Mouse (Mus musculus) embryonic facial prominence, embryonic 14.5 days (tissue): ENCODE measurements around the gene Wdr18. TPM values are rescaled to one million over a fixed set of nuclear protein-coding genes. Genes with fewer than 3 reads are reported as not detected.

Source experiments
- ATAC-seq: fragments of 200-750 bp; cut with Nextera tagmentation; 2 replicates; pipeline ENCODE4 v1.8.0; 2017; ENCODE audit warnings: low read depth, moderate number of reproducible peaks, moderate TSS enrichment
- DNase-seq: peaks from one replicate; pipeline ENCODE4 v3.0.0-alpha.2; 2015; ENCODE audit warnings: low spot score
- H3K27ac ChIP-seq: fragments of 300-500 bp; sonication (generic); replicated peaks from 2 replicates; pipeline ENCODE4 v1.5.1; 2014; ENCODE audit warnings: low read depth, mild to moderate bottlenecking, low read length, moderate library complexity
- H3K27me3 ChIP-seq: fragments of 300-500 bp; sonication (generic); replicated peaks from 2 replicates; pipeline ENCODE4 v1.6.1; 2014; ENCODE audit warnings: low read length; ENCODE audit not compliant: control insufficient read depth, insufficient read depth
- H3K36me3 ChIP-seq: fragments of 300-500 bp; sonication (generic); 2 replicates; pipeline ENCODE4 v1.6.1; 2014; ENCODE audit warnings: low read length, mixed read lengths; ENCODE audit not compliant: control insufficient read depth, insufficient read depth
- H3K4me1 ChIP-seq: fragments of 300-500 bp; sonication (generic); 2 replicates; pipeline ENCODE4 v1.6.1; 2014; ENCODE audit warnings: antibody characterized with exemption, low read length; ENCODE audit not compliant: control insufficient read depth, insufficient read depth
- H3K4me2 ChIP-seq: fragments of 300-500 bp; sonication (generic); 2 replicates; pipeline ENCODE4 v1.6.1; 2014; ENCODE audit warnings: low read depth, mild to moderate bottlenecking, low read length, moderate library complexity, mixed read lengths
- H3K4me3 ChIP-seq: fragments of 300-500 bp; sonication (generic); 2 replicates; pipeline ENCODE4 v1.5.1; 2014; ENCODE audit warnings: low read depth, mild to moderate bottlenecking, low read length
- H3K9ac ChIP-seq: fragments of 300-500 bp; sonication (generic); 2 replicates; pipeline ENCODE4 v1.6.1; 2014; ENCODE audit warnings: low read depth, mild to moderate bottlenecking, low read length, moderate library complexity, mixed read lengths
- H3K9me3 ChIP-seq: fragments of 300-500 bp; sonication (generic); 2 replicates; pipeline ENCODE4 v1.6.1; 2016; ENCODE audit warnings: low read length; ENCODE audit not compliant: control insufficient read depth
- WGBS: fragments of 180-500 bp; shearing (Covaris S2); extraction: QIAGEN DNeasy Blood & Tissue Kit; methylation state at CpG from one replicate; pipeline ENCODE4 v1.1.7; 2014; 5-methylcytosine and 5-hydroxymethylcytosine counted together
- polyA plus RNA-seq: library from polyadenylated mRNA; unstranded; fragments of >200 nt; fragmentation: Nextera tagmentation; extraction: Ambion mirVana; gene quantifications from 2 replicates; pipeline ENCODE4 v1.2.1, GENCODE M21; 2014

Wdr18 gene
- polyA plus RNA-seq, 1 experiment from 2014 or later = 97.4 TPM

DNA sequence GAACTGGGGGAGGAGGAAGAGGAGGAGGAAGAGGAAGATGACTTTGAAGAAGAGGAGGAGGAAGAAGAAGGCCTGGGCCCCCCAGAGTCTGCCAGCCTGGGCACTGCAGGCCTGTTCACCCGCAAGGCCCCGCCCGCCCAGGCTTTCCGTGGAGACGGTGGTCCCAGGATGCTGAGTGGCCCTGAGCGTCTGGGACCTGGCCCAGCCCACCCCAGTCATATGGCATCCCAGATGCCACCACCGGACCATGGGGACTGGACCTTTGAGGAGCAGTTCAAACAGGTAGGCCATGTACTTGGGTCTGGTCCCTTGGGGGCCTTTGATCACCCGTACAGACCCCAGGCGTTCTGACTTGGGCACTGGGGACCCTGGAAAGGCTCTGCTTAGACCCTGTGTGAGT, 28.2 kb upstream of the Wdr18 start:
- Histone ChIP-seq H3K9me3 (no peaks in the 10 kb centered on the region), H3K27me3 (no peaks in the 10 kb centered on the region), H3K4me2 (no peak overlapping the region), H3K4me3 (no peak overlapping the region), H3K27ac (no peak overlapping the region), H3K9ac (no peak overlapping the region), H3K4me1 (peaks cover 26% of the 10 kb centered on the region), H3K36me3 (peaks cover 42% of the 10 kb centered on the region)
- no peak for ATAC-seq
- DNase-seq = no peak
- WGBS = 60% methylated on average over 4 of the region's 9 CpGs

DNA sequence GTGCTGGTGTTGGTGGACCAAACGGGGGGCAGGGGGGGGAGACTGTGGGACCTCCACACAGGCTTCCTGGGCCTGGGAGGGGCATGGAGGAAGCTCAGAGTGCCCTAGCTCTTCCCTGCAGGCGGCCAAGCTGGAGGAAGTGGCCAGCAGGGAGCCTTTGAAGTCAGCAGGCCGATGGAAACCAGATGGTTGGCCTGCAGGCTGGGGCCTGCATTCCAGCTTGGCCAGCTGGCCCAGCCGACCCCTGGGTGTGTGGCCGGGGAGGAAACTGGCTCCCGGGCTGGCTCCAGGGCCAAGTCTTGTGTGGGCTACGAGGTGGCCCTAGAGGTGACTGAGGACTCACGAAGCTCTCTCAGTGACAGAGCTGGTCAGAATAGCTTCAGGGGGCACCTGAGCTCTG, 27.2 kb upstream of the Wdr18 start:
- Histone ChIP-seq H3K27ac (0 out of 2 replicates have a peak overlapping the region, but pooled peaks have one; percentile 44), H3K9me3 (no peaks in the 10 kb centered on the region), H3K27me3 (no peaks in the 10 kb centered on the region), H3K4me2 (0 out of 2 replicates have a peak overlapping the region, but pooled peaks have one; percentile 19), H3K9ac (peak overlapping the region; percentile 31; the same call in 1 of the 2 replicates), H3K4me3 (no peak overlapping the region; the same call in 1 of the 2 replicates), H3K4me1 (peaks cover 26% of the 10 kb centered on the region), H3K36me3 (peaks cover 49% of the 10 kb centered on the region)
- DNase-seq = peak; percentile 72
- no peak for ATAC-seq
- WGBS = 16% methylated on average over 6 of the region's 8 CpGs

DNA sequence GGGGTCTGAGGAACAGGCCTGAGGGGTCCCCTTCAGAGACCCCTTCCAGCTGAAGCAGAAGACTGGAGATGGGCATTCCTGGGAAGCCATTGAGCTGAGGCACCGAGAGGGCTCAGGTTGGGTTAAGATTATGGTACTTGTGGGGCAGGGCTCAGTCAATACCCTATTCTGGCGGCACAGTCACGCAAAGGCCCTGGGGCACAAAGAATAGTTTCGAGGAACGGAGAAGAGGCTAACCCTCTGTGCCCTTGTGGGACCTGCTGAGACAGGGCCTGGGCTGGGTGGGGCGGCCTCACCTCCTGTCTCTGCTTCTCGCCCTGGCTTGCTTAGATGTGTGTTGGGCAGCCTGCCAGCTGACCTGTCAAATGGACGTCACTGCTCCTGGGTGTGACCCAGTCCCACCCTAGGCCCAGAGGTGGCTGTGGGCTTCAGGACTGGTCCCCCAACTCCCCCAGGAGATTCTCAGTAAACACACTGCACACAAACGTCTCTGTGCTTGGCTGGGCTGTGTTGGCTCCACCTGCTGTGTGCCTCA, 26.7 kb upstream of the Wdr18 start:
- H3K9me3 ChIP-seq = no peaks in the 10 kb centered on the region
- no peak overlapping the region for H3K9ac ChIP-seq
- no peak overlapping the region for H3K4me3 ChIP-seq
- peaks cover 26% of the 10 kb centered on the region for H3K4me1 ChIP-seq
- H3K27ac ChIP-seq = no peak overlapping the region
- peaks cover 54% of the 10 kb centered on the region for H3K36me3 ChIP-seq
- no peaks in the 10 kb centered on the region for H3K27me3 ChIP-seq
- H3K4me2 ChIP-seq = no peak overlapping the region
- DNase-seq = no peak
- ATAC-seq = no peak
- WGBS = 33% methylated on average over 8 of the region's 9 CpGs

DNA sequence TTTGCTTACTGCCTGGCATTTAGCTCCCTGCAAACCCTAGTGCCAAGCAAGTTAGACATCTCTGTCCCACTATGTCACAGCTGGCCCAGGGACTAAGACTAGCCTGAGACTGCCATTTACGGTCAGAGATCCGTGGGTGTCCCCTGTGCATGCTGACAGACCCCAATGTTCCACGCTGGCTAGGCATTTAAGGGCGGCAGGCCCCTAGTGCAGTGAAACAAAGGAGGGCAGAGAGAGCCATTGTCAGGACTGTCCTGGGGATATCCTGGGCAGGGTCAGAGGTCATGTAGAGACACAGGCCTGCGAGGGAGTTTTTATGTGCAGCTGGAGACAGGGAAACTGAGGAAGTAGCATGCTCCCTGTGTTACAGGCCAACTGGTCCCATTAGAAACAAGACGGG, 26.1 kb upstream of the Wdr18 start:
- 54% methylated on average over 6 of the region's 6 CpGs for WGBS
- DNase-seq = no peak
- ATAC-seq = no peak
- Histone ChIP-seq H3K4me1 (peaks cover 25% of the 10 kb centered on the region), H3K4me3 (no peak overlapping the region), H3K27me3 (no peaks in the 10 kb centered on the region), H3K9ac (no peak overlapping the region), H3K27ac (peak overlapping the region; percentile 58; the same call in 1 of the 2 replicates), H3K36me3 (peaks cover 55% of the 10 kb centered on the region), H3K9me3 (no peaks in the 10 kb centered on the region), H3K4me2 (no peak overlapping the region)

DNA sequence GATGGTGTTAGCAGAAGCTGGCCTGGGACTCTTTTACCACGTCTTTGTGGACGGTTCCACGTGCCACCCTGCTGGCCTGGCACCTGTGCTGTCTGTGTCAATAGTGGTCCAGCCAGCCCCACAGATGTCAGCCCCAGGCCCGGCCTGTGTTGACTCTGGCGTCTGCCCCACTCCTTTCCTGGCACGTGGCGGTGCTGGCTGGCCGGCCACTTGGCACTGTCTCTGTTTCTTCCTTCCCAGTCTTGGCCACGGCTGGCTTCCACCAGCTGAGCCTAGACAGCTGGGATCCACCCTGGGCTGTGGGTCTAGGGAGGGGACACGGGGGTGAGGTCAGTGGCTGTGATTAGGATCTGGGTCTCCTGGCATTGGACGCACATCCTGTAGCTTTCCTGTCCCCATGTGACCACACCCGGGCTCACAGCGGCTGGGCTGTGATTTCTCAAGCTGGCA, 25.7 kb upstream of the Wdr18 start:
- 0 out of 2 replicates have a peak overlapping the region, but pooled peaks have one; percentile 14 for H3K9ac ChIP-seq
- H3K4me3 ChIP-seq = no peak overlapping the region
- H3K36me3 ChIP-seq = peaks cover 59% of the 10 kb centered on the region
- H3K27me3 ChIP-seq = no peaks in the 10 kb centered on the region
- H3K4me2 ChIP-seq = no peak overlapping the region
- H3K27ac ChIP-seq = peak overlapping the region; percentile 58; the same call in 1 of the 2 replicates
- DNase-seq = peak; percentile 72
- peaks cover 20% of the 10 kb centered on the region for H3K4me1 ChIP-seq
- no peaks in the 10 kb centered on the region for H3K9me3 ChIP-seq
- 64% methylated on average over 12 of the region's 13 CpGs for WGBS
- peak; percentile 65 for ATAC-seq

DNA sequence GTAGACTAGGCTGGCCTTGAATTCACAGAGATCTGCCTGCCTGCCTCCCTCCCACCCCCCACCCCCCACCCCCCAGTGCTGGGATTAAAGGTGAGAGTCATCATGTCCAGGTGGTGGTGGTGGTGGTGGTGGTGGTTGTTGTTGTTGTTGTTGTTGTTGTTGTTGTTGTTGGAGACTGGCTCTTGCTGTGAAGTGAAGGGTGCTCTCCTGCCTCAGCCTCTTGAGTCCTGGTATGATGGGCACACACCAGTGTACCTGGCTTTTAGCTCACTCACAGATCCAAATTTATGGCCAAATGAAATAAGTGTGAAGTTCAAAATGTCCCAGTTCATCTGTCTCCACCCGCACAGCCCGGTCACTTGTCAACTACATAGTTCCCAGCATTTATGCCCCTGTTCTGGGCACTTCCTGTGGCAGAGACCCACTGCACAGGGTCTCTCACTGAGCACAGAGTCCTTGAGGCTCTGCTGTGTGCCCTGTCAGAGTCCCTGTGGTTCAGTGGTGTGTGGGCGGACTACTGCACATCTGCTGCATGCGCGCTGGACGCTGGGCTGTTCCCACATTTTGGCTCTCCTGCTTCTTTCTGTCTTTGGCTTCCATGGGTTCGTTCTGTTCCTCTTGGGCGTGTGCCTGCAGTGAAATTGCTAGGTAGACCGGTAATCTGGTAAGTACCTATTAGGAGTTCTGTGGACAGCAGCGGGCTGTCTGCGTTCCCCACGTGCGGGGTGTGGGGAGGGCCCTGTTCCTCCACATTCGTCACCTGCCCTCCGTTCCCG, 25.0 kb upstream of the Wdr18 start:
- Histone ChIP-seq H3K4me2 (no peak overlapping the region), H3K27ac (0 out of 2 replicates have a peak overlapping the region, but pooled peaks have one; percentile 58), H3K4me1 (peaks cover 19% of the 10 kb centered on the region), H3K36me3 (peaks cover 59% of the 10 kb centered on the region), H3K27me3 (no peaks in the 10 kb centered on the region), H3K9ac (no peak overlapping the region), H3K4me3 (no peak overlapping the region), H3K9me3 (no peaks in the 10 kb centered on the region)
- DNase-seq (no peak), ATAC-seq (no peak)
- WGBS = 83% methylated on average over 16 of the region's 16 CpGs

- Histone ChIP-seq H3K36me3 (peaks cover 54% of the 10 kb centered on the region), H3K27me3 (no peaks in the 10 kb centered on the region), H3K4me3 (no peak overlapping the region), H3K4me2 (no peak overlapping the region), H3K27ac (peak overlapping the region; percentile 29), H3K9ac (peak overlapping the region; percentile 16; the same call in 1 of the 2 replicates), H3K4me1 (peaks cover 19% of the 10 kb centered on the region), H3K9me3 (no peaks in the 10 kb centered on the region)
- ATAC-seq (no peak), DNase-seq (no peak)
- 61% methylated on average over 10 of the region's 10 CpGs for WGBS
Observed at GRCm38 (mm10) chr10:79936284-79936910, 23.6 kb upstream of the Wdr18 start.

GRCm38 (mm10) chr10:79936911-79937441, 23.0 kb upstream of the Wdr18 start:
- 59% methylated on average over 18 of the region's 27 CpGs for WGBS
- H3K27me3 ChIP-seq = no peaks in the 10 kb centered on the region
- ATAC-seq = peak; percentile 2; the same call in 1 of the 2 replicates
- H3K9me3 ChIP-seq = no peaks in the 10 kb centered on the region
- peaks cover 19% of the 10 kb centered on the region for H3K4me1 ChIP-seq
- peak overlapping the region; percentile 16; the same call in 1 of the 2 replicates for H3K9ac ChIP-seq
- peak overlapping the region; percentile 29 for H3K27ac ChIP-seq
- H3K4me2 ChIP-seq = no peak overlapping the region
- H3K4me3 ChIP-seq = no peak overlapping the region
- H3K36me3 ChIP-seq = peaks cover 51% of the 10 kb centered on the region
- DNase-seq = no peak
